Mouse (Mus musculus) heart, embryonic 13.5 days (tissue): ENCODE results near the gene Oas1e. TPM values are rescaled to one million over a fixed set of nuclear protein-coding genes. Genes with fewer than 3 reads are reported as not detected.

ENCODE experiments used
- ATAC-seq: fragments of 200-750 bp; cut with Nextera tagmentation; 2 replicates; pipeline ENCODE4 v1.8.0; 2017; ENCODE audit warnings: moderate TSS enrichment; ENCODE audit not compliant: insufficient number of reproducible peaks, low FRiP score, low TSS enrichment; ENCODE audit errors: extremely low read depth
- H3K27ac ChIP-seq: fragments of 300-500 bp; sonication (generic); replicated peaks from 2 replicates; pipeline ENCODE4 v1.5.1; 2015; ENCODE audit warnings: moderate library complexity, mild to moderate bottlenecking, inconsistent platforms
- H3K27me3 ChIP-seq: fragments of 300-500 bp; sonication (generic); replicated peaks from 2 replicates; pipeline ENCODE4 v1.6.1; 2015; ENCODE audit warnings: mild to moderate bottlenecking, inconsistent platforms
- H3K36me3 ChIP-seq: fragments of 300-500 bp; sonication (generic); 2 replicates; pipeline ENCODE4 v1.6.1; 2015; ENCODE audit warnings: mild to moderate bottlenecking, inconsistent platforms
- H3K4me1 ChIP-seq: fragments of 300-500 bp; sonication (generic); 2 replicates; pipeline ENCODE4 v1.6.1; 2015; ENCODE audit warnings: inconsistent platforms
- H3K4me2 ChIP-seq: fragments of 300-500 bp; sonication (generic); 2 replicates; pipeline ENCODE4 v1.6.1; 2015; ENCODE audit warnings: inconsistent platforms, mild to moderate bottlenecking, moderate library complexity
- H3K4me3 ChIP-seq: fragments of 300-500 bp; sonication (generic); 2 replicates; pipeline ENCODE4 v1.5.1; 2015; ENCODE audit warnings: moderate library complexity, mild to moderate bottlenecking, inconsistent platforms
- H3K9ac ChIP-seq: fragments of 300-500 bp; sonication (generic); 2 replicates; pipeline ENCODE4 v1.6.1; 2015; ENCODE audit warnings: inconsistent platforms, mild to moderate bottlenecking, moderate library complexity
- H3K9me3 ChIP-seq: fragments of 300-500 bp; sonication (generic); 2 replicates; pipeline ENCODE4 v1.6.1; 2016; ENCODE audit warnings: inconsistent platforms
- WGBS: fragments of 180-500 bp; shearing (Covaris S2); methylation state at CpG from one replicate; pipeline ENCODE4 v1.1.7; 2015; ENCODE audit warnings: mixed read lengths; 5-methylcytosine and 5-hydroxymethylcytosine counted together
- polyA plus RNA-seq: library from polyadenylated mRNA; unstranded; fragments of >200 nt; fragmentation: Nextera tagmentation; extraction: Ambion mirVana; gene quantifications from 2 replicates; pipeline ENCODE4 v1.2.1, GENCODE M21; 2015

Oas1e gene
- polyA plus RNA-seq, 1 experiment from 2014 or later = not detected

DNA sequence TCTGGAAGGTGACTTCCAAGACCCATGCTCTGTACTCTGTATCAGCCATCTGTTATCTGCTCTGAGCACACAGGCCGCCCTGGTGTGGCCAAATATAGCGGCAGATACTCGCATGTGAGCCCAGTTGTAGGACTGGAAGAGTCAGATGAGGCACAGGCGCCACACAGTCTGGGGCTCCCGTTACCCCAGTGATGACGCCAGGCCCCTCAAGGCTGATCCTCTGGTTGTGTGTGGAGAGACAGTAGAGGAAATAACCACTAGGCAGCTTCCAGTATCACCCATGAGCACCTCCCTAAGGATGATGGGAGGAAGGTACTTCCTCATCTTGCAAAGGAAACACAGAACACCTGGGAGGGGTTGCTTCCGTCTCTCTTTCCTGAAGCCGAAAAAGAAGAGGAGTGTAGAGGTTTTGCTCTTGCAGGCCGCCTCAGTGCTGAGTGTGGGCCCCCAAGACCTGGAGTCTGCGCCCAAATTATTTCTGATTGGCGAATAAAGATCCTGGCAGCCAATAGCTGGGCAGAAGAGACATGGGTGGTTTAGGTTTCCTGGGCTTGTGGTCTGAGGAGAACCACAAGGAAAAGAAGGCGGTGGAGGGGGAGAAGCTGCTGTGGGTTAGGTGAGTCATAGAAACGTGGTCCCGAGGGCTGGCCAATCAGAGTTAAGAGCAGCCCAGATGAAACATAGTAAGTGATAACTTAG lies 19.9 kb downstream of the Oas1e start:
- WGBS = 51% methylated on average over 14 of the region's 14 CpGs
- Histone ChIP-seq H3K4me3 (no peak overlapping the region), H3K27ac (peak overlapping the region; percentile 39; the same call in 1 of the 2 replicates), H3K9ac (no peak overlapping the region), H3K27me3 (no peaks in the 10 kb centered on the region), H3K4me2 (0 out of 2 replicates have a peak overlapping the region, but pooled peaks have one; percentile 18), H3K36me3 (no peaks in the 10 kb centered on the region), H3K9me3 (no peaks in the 10 kb centered on the region), H3K4me1 (peaks cover 36% of the 10 kb centered on the region)
- ATAC-seq = peak; percentile 31; the same call in 1 of the 2 replicates

DNA sequence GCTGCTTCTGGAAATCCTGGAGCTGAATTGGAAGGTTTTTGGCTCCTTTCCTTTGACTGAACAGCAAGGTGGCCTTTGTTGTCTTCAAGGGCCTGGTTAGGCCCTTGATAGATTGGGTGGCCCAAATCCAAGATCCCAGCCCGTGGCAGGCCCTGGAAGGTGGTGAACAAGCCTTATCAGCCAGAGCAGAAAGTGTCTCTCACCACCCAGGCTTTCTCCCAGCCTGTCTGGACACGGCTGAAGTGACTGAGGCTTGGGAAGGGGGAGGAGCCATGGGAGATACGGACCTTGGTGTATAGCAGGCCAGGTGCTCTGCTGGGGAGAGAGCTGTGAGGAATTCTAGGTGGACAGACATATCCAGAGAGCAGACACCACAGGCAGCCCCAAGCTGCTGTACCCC lies 25.9 kb downstream of the Oas1e start:
- Histone ChIP-seq H3K4me1 (no peaks in the 10 kb centered on the region), H3K4me2 (no peak overlapping the region), H3K27me3 (no peaks in the 10 kb centered on the region; the same call in 1 of the 2 replicates), H3K36me3 (no peaks in the 10 kb centered on the region), H3K9me3 (no peaks in the 10 kb centered on the region), H3K27ac (no peak overlapping the region), H3K4me3 (no peak overlapping the region), H3K9ac (no peak overlapping the region)
- WGBS = 39% methylated on average over 3 of the region's 3 CpGs
- no peak for ATAC-seq

DNA sequence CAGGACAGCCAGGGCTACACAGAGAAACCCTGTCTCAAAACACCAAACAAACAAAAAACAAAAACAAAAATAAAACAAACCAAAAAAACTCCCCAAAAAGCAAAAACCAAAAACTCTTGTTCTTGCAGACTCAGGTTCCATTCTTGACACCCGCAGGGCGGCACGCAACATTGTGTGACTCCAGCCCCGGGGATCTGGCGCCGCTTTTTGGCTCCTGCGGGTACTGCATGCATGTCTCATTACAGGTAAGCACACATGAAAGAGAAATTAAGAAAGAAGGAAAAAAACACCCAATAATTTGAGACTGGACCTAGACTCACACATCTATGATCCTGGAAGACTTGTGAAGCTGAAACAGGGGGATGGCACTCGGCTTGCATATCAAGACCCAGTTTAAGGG lies 30.3 kb downstream of the Oas1e start:
- Histone ChIP-seq H3K4me3 (no peak overlapping the region), H3K4me2 (no peak overlapping the region), H3K4me1 (peaks cover 9% of the 10 kb centered on the region; the same call in 1 of the 2 replicates), H3K36me3 (no peaks in the 10 kb centered on the region), H3K27me3 (peaks cover 21% of the 10 kb centered on the region), H3K27ac (no peak overlapping the region), H3K9me3 (no peaks in the 10 kb centered on the region), H3K9ac (no peak overlapping the region)
- 53% methylated on average over 8 of the region's 8 CpGs for WGBS
- ATAC-seq = no peak

DNA sequence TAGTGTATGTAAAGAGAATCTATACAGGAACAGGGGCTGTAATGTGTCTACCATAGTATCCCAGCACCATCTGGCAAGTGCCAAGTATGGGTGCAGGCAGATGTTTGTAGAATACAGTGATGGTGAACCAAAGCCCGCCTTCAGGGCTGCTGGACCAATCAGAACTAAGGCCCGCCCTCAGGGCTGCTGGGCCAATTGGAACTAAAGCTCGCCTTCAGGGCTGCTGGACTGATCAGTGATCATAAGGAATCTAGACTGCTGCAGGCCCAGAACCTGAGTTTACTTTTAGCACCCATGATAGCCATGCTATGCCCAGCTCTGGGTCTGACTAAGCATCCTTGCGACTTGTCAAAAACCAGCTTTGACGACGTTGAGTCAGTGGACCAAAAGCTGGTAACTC lies 33.4 kb downstream of the Oas1e start:
- H3K9ac ChIP-seq = no peak overlapping the region
- WGBS = 11% methylated on average over 6 of the region's 6 CpGs
- no peaks in the 10 kb centered on the region for H3K9me3 ChIP-seq
- no peak for ATAC-seq
- peaks cover 9% of the 10 kb centered on the region; the same call in 1 of the 2 replicates for H3K4me1 ChIP-seq
- H3K4me3 ChIP-seq = no peak overlapping the region
- H3K27me3 ChIP-seq = peaks cover 35% of the 10 kb centered on the region
- H3K36me3 ChIP-seq = no peaks in the 10 kb centered on the region
- peak overlapping the region; percentile 22; the same call in 1 of the 2 replicates for H3K27ac ChIP-seq
- peak overlapping the region; percentile 29 for H3K4me2 ChIP-seq

GRCm38 (mm10) chr5:120754215-120754614 lies 41.1 kb downstream of the Oas1e start:
- WGBS = 68% methylated on average over 4 of the region's 4 CpGs

GRCm38 (mm10) chr5:120752786-120753185 lies 42.5 kb downstream of the Oas1e start:
- 62% methylated on average over 3 of the region's 3 CpGs for WGBS
- Histone ChIP-seq H3K27ac (no peak overlapping the region), H3K4me2 (no peak overlapping the region), H3K36me3 (no peaks in the 10 kb centered on the region), H3K9me3 (no peaks in the 10 kb centered on the region), H3K9ac (no peak overlapping the region), H3K27me3 (peaks cover 22% of the 10 kb centered on the region; the same call in 1 of the 2 replicates), H3K4me1 (no peaks in the 10 kb centered on the region), H3K4me3 (no peak overlapping the region)
- ATAC-seq = no peak

More at GRCm38 (mm10) chr5:120754215-120754614, 41.1 kb downstream of the Oas1e start:
- Histone ChIP-seq H3K4me3 (no peak overlapping the region), H3K4me1 (no peaks in the 10 kb centered on the region), H3K27me3 (peaks cover 28% of the 10 kb centered on the region), H3K4me2 (no peak overlapping the region), H3K36me3 (no peaks in the 10 kb centered on the region), H3K9ac (no peak overlapping the region), H3K9me3 (no peaks in the 10 kb centered on the region), H3K27ac (no peak overlapping the region)
- ATAC-seq = no peak

- no peaks in the 10 kb centered on the region for H3K4me1 ChIP-seq
- WGBS = 76% methylated on average over 3 of the region's 3 CpGs
- no peak for ATAC-seq
- H3K4me2 ChIP-seq = no peak overlapping the region
- H3K27ac ChIP-seq = no peak overlapping the region
- no peaks in the 10 kb centered on the region for H3K9me3 ChIP-seq
- peaks cover 16% of the 10 kb centered on the region; the same call in 1 of the 2 replicates for H3K27me3 ChIP-seq
- no peak overlapping the region for H3K4me3 ChIP-seq
- H3K9ac ChIP-seq = no peak overlapping the region
- H3K36me3 ChIP-seq = no peaks in the 10 kb centered on the region
Observed at GRCm38 (mm10) chr5:120751206-120751605, 44.1 kb downstream of the Oas1e start.

DNA sequence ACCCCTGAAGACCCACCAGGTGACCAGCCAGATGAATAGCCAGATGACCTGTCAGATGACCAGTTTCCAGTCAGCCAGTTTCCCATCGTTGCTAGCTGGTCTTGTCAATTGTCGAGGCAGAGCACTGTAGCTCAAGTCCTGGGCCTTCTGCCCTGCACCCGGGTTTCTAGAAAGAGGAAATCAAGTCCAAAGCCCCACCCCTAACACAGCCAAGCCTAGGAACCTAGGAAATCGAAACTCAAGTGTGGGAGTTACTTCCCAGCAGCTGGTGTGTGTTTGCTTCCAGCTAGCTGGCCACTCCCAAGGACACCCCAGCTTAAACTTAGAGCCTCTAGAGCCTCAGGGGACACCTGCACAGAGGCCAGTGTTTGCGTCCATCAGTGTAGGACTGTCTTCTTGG lies 45.6 kb downstream of the Oas1e start, which contains the start of gene Oas2:
Gene Oas2 (minus strand): TSS at position 166 of the 400 bp plus-strand sequence.
- no peak within 1 kb of the TSS for H3K9ac ChIP-seq
- peaks cover 10% of the 10 kb centered on the region; the same call in 1 of the 2 replicates for H3K27me3 ChIP-seq
- H3K4me3 ChIP-seq = no peak within 1 kb of the TSS
- H3K27ac ChIP-seq = no peak within 1 kb of the TSS
- no peak within 1 kb of the TSS for H3K4me2 ChIP-seq
- no peaks in the 10 kb centered on the region for H3K9me3 ChIP-seq
- H3K36me3 ChIP-seq = no peaks in the 10 kb centered on the region
- WGBS = 50% methylated on average over 5 of the region's 5 CpGs
- H3K4me1 ChIP-seq = no peaks in the 10 kb centered on the region
- no peak for ATAC-seq

DNA sequence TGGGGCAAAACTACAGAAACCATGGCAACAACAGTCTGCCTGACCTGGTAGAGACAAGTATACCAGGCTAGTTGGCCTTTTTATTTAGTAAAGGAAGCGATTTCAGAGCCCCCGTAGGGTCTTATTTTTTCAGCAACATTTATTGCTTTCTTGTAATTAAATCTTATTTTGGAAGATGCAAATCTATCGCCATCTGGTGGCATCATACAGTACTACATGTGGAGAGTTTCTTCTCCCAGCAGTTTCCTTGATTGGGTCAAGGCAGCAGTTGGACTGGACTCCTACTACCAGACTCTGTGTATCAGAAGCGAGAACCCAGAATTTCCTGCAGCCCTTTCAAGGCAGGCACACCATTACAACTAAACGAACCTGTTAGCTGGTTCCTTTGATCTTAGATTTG lies 48.9 kb downstream of the Oas1e start:
- Histone ChIP-seq H3K36me3 (no peaks in the 10 kb centered on the region), H3K27me3 (peaks cover 30% of the 10 kb centered on the region), H3K4me1 (no peaks in the 10 kb centered on the region), H3K9me3 (no peaks in the 10 kb centered on the region), H3K9ac (no peak overlapping the region), H3K27ac (no peak overlapping the region), H3K4me3 (no peak overlapping the region), H3K4me2 (no peak overlapping the region)
- ATAC-seq = no peak
- WGBS = 7% methylated on average over 5 of the region's 5 CpGs

GRCm38 (mm10) chr5:120742125-120742524 lies 53.2 kb downstream of the Oas1e start:
- Histone ChIP-seq H3K4me1 (no peaks in the 10 kb centered on the region), H3K27me3 (peaks cover 49% of the 10 kb centered on the region), H3K4me2 (no peak overlapping the region), H3K27ac (no peak overlapping the region), H3K9ac (no peak overlapping the region), H3K9me3 (no peaks in the 10 kb centered on the region), H3K36me3 (no peaks in the 10 kb centered on the region), H3K4me3 (no peak overlapping the region)
- no peak for ATAC-seq
- WGBS = 30% methylated on average over 4 of the region's 4 CpGs
